Mouse (Mus musculus) G1E-ER4 (cell line): Measurements from ENCODE around the gene Tmem163. TPM values are rescaled to one million over a fixed set of nuclear protein-coding genes. Genes with fewer than 3 reads are reported as not detected.

Experiments
- GATA1 ChIP-seq: IDR thresholded peaks from one replicate; pipeline ENCODE4 v1.8.0; 2012; ENCODE audit warnings: low read length, inconsistent platforms
- polyA plus RNA-seq: library from polyadenylated mRNA; stranded (reverse); fragments of >175 nt; gene quantifications from 2 replicates; pipeline ENCODE4 v1.2.3, GENCODE M21; 2012

Gene Tmem163
- polyA plus RNA-seq, 1 experiment = not detected

DNA sequence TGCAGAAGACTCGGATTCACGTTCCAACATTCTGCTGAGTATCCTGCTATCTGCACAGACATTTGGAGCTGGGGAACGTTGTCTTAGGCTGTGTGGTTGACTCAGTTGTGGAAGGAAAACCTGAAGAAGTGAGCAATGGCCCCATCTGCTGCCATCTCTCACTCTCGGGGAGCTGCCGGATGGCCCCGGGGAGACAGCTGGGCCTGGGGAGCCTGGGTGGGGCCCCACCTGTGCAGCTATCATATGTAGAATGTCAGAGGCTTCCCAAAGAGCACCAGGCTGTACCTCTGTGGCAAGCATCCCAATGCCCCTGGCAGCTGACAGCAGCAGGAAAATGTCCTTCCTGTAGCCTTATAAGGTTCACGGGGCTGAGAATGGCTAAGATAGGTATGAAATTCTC is 137.4 kb downstream of the Tmem163 start:
- TF ChIP-seq GATA1 = no peak

DNA sequence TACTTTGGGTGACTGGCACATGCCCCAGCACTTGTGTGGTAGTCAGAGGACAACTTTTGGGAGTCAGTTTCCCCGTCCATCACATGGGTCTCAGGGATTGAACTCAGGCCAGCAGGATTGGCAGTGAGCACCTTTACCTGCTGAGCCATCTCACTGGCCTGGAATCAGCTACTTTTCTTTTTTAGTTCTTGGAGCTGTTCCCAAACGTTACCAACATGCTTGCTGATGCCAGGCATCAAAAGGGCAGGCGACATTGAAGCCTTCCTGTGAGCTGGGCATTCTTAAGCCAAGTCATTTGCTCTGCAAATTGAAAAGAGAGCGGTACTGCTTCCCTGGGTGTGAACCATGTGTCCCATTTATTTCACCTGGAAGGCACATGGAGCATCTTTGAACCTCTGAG is 137.8 kb downstream of the Tmem163 start:
- no peak for TF ChIP-seq GATA1

GRCm38 (mm10) chr1:127537204-127538038 is 141.9 kb downstream of the Tmem163 start:
- TF ChIP-seq GATA1 = no peak

DNA sequence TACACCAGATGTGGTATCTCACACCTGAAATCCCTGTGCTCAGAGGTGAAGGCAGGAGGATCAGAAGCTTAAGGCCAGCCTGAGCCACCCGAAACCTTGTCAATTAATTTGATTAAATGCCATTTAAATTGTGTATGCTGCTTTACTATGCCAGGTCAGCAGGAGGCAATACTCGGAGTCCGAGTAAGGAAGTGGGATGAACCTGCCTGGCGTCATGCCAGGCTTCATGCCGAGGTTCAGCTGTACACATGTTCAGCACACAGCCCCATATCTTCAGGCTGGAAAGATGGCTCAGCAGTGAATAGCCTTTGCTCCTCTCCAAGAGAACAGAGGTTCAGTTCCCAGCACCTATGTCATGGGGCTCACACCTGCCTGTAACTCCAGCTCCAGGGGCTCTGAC is 142.9 kb downstream of the Tmem163 start:
- TF ChIP-seq GATA1 = no peak

DNA sequence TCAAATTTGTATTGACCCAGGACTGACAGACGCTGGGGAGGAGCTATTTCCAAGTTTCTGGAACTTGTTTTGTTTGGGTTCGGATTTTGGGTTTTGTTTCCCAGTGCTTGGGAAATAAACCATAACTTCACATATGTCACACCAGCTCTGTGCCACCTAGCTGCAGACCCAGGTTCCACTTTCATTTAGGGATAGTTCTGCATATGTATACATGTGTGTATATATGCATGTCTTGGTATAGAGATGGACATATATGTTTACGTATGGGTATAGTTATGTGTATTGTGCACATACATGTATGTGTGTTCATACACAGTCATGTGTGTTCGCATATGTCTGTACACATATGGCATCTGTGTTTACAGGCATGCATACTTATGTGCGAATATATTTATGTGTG is 147.6 kb downstream of the Tmem163 start:
- no peak for TF ChIP-seq GATA1

DNA sequence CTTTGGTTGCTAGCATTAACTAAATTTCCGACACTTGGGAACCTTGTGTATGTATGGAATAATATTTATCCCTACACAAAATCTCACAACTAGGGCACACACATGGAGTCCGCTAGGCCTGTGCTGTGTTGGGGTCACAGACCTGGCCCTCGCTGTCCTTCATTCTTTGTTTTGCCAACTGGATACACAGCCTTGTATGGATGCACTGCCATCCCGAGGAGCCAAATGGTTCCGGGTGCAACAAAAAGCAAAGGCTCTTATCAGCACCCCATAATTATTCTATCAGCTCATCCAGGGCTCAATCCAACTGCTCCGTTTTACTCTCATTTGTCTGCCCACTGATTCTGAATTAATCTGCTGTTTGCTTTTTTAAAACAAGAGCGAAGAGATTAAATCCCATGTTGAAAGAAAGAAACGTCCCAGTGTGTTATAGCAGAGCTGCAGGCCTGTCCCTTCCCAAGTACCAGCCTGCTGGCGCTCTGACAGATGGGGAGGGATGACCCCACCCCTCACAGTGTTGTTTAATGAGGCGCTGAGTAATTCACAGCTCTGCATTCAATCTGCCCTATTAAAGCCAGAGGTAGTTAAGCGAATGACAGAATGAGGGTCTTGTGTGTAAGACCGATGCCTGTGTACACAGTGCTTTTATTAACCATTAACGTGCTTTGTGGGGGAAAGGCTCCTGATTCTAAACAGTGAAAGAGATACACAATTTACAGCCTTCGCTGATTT is 148.3 kb downstream of the Tmem163 start:
- TF ChIP-seq GATA1 = no peak

GRCm38 (mm10) chr1:127523364-127523763 is 156.0 kb downstream of the Tmem163 start:
- no peak for TF ChIP-seq GATA1

- no peak for TF ChIP-seq GATA1
These were observed 164.5 kb downstream of the Tmem163 start for GRCm38 (mm10) chr1:127514888-127515287.

- TF ChIP-seq GATA1 = no peak
These were observed 164.9 kb downstream of the Tmem163 start for GRCm38 (mm10) chr1:127514479-127514878.

DNA sequence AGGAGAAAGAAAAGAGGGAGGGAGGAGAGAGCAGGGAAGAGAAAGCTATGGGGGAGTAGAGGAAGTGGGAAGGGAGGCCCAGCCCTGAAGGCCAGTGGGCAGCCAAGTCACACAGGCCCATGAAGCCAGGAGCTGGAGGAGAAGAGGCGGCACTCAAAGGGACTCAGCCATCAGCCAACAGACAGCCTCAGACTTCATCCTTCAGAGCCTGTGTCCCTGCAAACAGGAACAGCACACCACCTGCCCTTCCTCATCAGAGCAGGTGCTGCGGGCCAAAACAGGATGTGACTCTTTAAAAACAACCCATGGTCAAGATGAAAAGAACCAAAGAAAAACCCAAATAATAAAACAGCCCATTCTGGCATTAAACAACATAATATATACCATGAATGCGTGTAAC is 165.7 kb downstream of the Tmem163 start:
- TF ChIP-seq GATA1 = no peak

DNA sequence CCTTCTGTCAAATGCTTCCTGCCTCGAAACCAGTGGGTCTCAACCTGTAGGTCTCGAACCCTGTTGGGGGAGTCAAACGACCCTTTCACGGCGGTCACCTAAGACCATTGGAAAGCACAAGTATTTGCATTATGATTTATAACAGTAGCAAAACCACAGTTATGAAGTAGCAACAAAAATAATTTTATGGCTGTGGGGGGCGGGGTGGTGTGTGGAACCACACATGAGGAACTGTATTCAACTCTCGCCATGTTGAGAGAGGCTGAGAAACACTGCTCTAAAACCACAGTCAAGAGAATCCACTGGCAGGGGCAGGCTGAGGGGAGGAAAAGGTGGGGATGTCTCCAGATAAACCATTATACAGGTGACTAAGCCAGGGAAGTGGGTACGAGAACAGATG is 166.2 kb downstream of the Tmem163 start:
- TF ChIP-seq GATA1 = no peak

- TF ChIP-seq GATA1 = no peak
These were observed 166.6 kb downstream of the Tmem163 start for GRCm38 (mm10) chr1:127512709-127513108.

GRCm38 (mm10) chr1:127511362-127511761 is 168.0 kb downstream of the Tmem163 start:
- TF ChIP-seq GATA1 = no peak

GRCm38 (mm10) chr1:127508921-127509320 is 170.4 kb downstream of the Tmem163 start:
- no peak for TF ChIP-seq GATA1

GRCm38 (mm10) chr1:127508067-127508739 is 171.1 kb downstream of the Tmem163 start:
- TF ChIP-seq GATA1 = no peak

DNA sequence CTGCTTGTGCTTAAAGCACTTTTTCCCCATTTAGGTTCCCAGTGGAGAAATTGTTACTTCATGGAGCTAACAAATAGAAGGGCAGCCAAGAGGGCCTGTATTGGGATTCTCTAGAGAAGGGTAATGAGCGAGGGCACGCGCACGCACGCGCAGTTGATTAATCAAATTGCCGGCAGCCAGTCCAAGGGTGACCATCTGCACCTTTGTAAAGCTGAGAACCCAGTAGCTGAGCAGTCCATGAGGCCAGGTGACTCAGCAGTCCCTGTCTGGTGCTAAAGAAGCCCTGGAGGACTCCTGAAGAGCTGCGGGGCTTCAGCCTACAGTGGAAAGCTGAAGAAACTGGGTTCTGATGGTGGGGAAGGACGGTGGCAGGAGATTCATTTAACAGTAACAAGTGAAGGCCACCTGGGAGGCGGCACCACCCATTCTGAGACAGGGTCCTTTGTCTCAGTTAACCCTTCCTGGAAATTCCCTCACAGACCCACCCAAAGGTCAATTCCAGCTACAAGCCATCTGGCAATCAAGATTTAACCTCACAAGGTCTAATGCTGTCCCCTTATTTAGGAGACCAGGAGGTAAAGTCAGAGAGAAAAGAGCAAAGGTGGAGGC is 172.2 kb downstream of the Tmem163 start:
- TF ChIP-seq GATA1 = no peak
